Mouse (Mus musculus) kidney, adult 2 months (tissue): ENCODE results near the gene Lgi4.

ENCODE experiments used
- CTCF ChIP-seq: fragments of 200-500 bp; conservative IDR thresholded peaks from 2 replicates; pipeline ENCODE4 v1.5.1; 2011; ENCODE audit warnings: low read depth, mild to moderate bottlenecking, control low read depth, low read length, moderate library complexity, mixed read lengths; ENCODE audit not compliant: insufficient read depth, insufficient read length
- POLR2A ChIP-seq: fragments of 200-500 bp; IDR thresholded peaks from one replicate; pipeline ENCODE4 v1.6.1; 2011; ENCODE audit warnings: low read depth, low read length, control low read depth

DNA sequence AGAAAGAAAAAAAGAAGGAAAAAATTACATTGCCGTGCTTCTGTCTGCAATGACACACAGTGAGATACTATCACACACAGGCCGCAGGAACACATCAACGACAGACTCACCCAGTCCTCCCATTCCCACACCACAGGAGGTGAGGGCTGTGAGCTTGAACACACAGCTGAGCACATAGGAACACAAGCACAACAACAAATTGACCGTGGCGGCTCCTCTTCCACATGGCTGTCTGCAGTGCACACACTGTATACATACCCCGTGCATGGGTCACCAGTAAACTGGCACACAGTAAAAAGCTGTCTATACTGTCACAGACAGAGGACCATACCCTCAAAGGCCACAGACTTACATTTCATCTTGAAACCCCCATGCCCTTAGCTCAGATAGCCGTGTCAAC lies 2.7 kb upstream of the Lgi4 start:
- no peak for TF ChIP-seq CTCF
- no peak for TF ChIP-seq POLR2A
